Mouse (Mus musculus) lung, embryonic 14.5 days (tissue): Measurements from ENCODE around the gene Tfb2m. TPM values are rescaled to one million over a fixed set of nuclear protein-coding genes. Genes with fewer than 3 reads are reported as not detected.
A peak's percentile ranks its signal among the peaks of the same experiment; 100 is the strongest.
"Not testable (repeated sequence)": the region's sequence is repeated elsewhere in the genome, so short reads cannot be mapped to it uniquely, and the experiment has no call there.

Source experiments
- ATAC-seq: fragments of 200-750 bp; cut with Nextera tagmentation; 2 replicates; pipeline ENCODE4 v1.8.0; 2017; ENCODE audit warnings: mild to moderate bottlenecking, moderate TSS enrichment, moderate library complexity; ENCODE audit not compliant: insufficient read depth
- DNase-seq: peaks from one replicate; pipeline ENCODE4 v3.0.0-alpha.2; 2015
- H3K27ac ChIP-seq: fragments of 300-500 bp; sonication (generic); 2 replicates; pipeline ENCODE4 v1.5.1; 2014; ENCODE audit warnings: low read depth, mild to moderate bottlenecking, moderate library complexity
- H3K27me3 ChIP-seq: fragments of 300-500 bp; sonication (generic); 2 replicates; pipeline ENCODE4 v1.6.1; 2014; ENCODE audit warnings: low read length, control low read depth; ENCODE audit not compliant: insufficient read depth
- H3K36me3 ChIP-seq: fragments of 300-500 bp; sonication (generic); 2 replicates; pipeline ENCODE4 v1.6.1; 2014; ENCODE audit warnings: control low read depth; ENCODE audit not compliant: insufficient read depth
- H3K4me1 ChIP-seq: fragments of 300-500 bp; sonication (generic); 2 replicates; pipeline ENCODE4 v1.6.1; 2014; ENCODE audit warnings: antibody characterized with exemption, control low read depth; ENCODE audit not compliant: insufficient read depth
- H3K4me2 ChIP-seq: fragments of 300-500 bp; sonication (generic); 2 replicates; pipeline ENCODE4 v1.6.1; 2014; ENCODE audit warnings: mild to moderate bottlenecking
- H3K4me3 ChIP-seq: fragments of 300-500 bp; sonication (generic); 2 replicates; pipeline ENCODE4 v1.5.1; 2014; ENCODE audit warnings: low read depth, low read length
- H3K9ac ChIP-seq: fragments of 300-500 bp; sonication (generic); 2 replicates; pipeline ENCODE4 v1.6.1; 2014
- H3K9me3 ChIP-seq: fragments of 300-500 bp; sonication (generic); 2 replicates; pipeline ENCODE4 v1.6.1; 2016; ENCODE audit warnings: low read depth, low read length, control low read depth
- CTCF ChIP-seq: IDR thresholded peaks from 2 replicates; pipeline ENCODE4 v1.5.1; 2016; ENCODE audit warnings: antibody characterized with exemption, low read depth
- WGBS: fragments of 180-500 bp; shearing (Covaris S2); extraction: QIAGEN DNeasy Blood & Tissue Kit; methylation state at CpG from one replicate; pipeline ENCODE4 v1.1.7; 2014; 5-methylcytosine and 5-hydroxymethylcytosine counted together
- polyA plus RNA-seq: library from polyadenylated mRNA; unstranded; fragments of >200 nt; fragmentation: Nextera tagmentation; extraction: Ambion mirVana; gene quantifications from 2 replicates; pipeline ENCODE4 v1.2.1, GENCODE M21; 2014

Tfb2m gene
- 26.6 and 34.6 TPM in 2 replicates for polyA plus RNA-seq

GRCm38 (mm10) chr1:179545768-179546550 is at the start of gene Tfb2m, which contains the start of gene Cnst:
Tfb2m (minus strand) TSS chr1:179546267.
Cnst (plus strand) TSS chr1:179546370.
- Histone ChIP-seq H3K4me3 (peak within 1 kb of the TSS; percentile 69), H3K4me2 (peak within 1 kb of the TSS; percentile 80), H3K9ac (peak within 1 kb of the TSS; percentile 71), H3K27ac (peak within 1 kb of the TSS; percentile 89)
- not testable (repeated sequence) for H3K27me3 ChIP-seq, H3K36me3 ChIP-seq, H3K4me1 ChIP-seq, H3K9me3 ChIP-seq
- under 1% methylated on average over 69 of the region's 69 CpGs for WGBS
- DNase-seq (peak; percentile 99), ATAC-seq (peak; percentile 99)

GRCm38 (mm10) chr1:179592972-179593371 is 46.9 kb upstream of the Tfb2m start:
- WGBS = 71% methylated on average over 7 of the region's 7 CpGs
- H3K4me1 ChIP-seq = no peaks in the 10 kb centered on the region
- DNase-seq (peak; percentile 22), ATAC-seq (no peak)
- H3K36me3 ChIP-seq = 0 out of 2 replicates have a peak, but pooled peaks cover 3% of the 10 kb centered on the region
- H3K4me2 ChIP-seq = no peak overlapping the region
- no peak overlapping the region for H3K27ac ChIP-seq
- H3K4me3 ChIP-seq = no peak overlapping the region
- TF ChIP-seq CTCF = peak; percentile 38; the same call in 1 of the 2 replicates
- no peak overlapping the region for H3K9ac ChIP-seq
- no peaks in the 10 kb centered on the region for H3K9me3 ChIP-seq
- no peaks in the 10 kb centered on the region for H3K27me3 ChIP-seq

- WGBS = 79% methylated on average over 2 of the region's 2 CpGs
- H3K9me3 ChIP-seq = no peaks in the 10 kb centered on the region
- 0 out of 2 replicates have a peak, but pooled peaks cover 3% of the 10 kb centered on the region for H3K36me3 ChIP-seq
- no peaks in the 10 kb centered on the region for H3K4me1 ChIP-seq
- H3K4me2 ChIP-seq = no peak overlapping the region
- no peak for DNase-seq
- H3K27me3 ChIP-seq = no peaks in the 10 kb centered on the region
- ATAC-seq = no peak
- no peak overlapping the region for H3K9ac ChIP-seq
- no peak overlapping the region for H3K4me3 ChIP-seq
- no peak for TF ChIP-seq CTCF
- H3K27ac ChIP-seq = no peak overlapping the region
Measured at GRCm38 (mm10) chr1:179592143-179592542, 46.1 kb upstream of the Tfb2m start.

- DNase-seq (no peak), ATAC-seq (no peak)
- Histone ChIP-seq H3K9ac (no peak overlapping the region), H3K9me3 (no peaks in the 10 kb centered on the region), H3K27me3 (no peaks in the 10 kb centered on the region), H3K4me3 (no peak overlapping the region), H3K4me2 (no peak overlapping the region), H3K36me3 (0 out of 2 replicates have a peak, but pooled peaks cover 3% of the 10 kb centered on the region), H3K27ac (no peak overlapping the region), H3K4me1 (no peaks in the 10 kb centered on the region)
- WGBS = 78% methylated on average over 12 of the region's 12 CpGs
- TF ChIP-seq CTCF = no peak
Measured at GRCm38 (mm10) chr1:179591639-179592038, 45.6 kb upstream of the Tfb2m start.

GRCm38 (mm10) chr1:179588230-179588629 is 42.2 kb upstream of the Tfb2m start:
- Histone ChIP-seq H3K9ac (no peak overlapping the region), H3K9me3 (no peaks in the 10 kb centered on the region), H3K27ac (no peak overlapping the region), H3K4me2 (no peak overlapping the region), H3K27me3 (no peaks in the 10 kb centered on the region), H3K36me3 (0 out of 2 replicates have a peak, but pooled peaks cover 3% of the 10 kb centered on the region), H3K4me3 (no peak overlapping the region), H3K4me1 (no peaks in the 10 kb centered on the region)
- WGBS = 74% methylated on average over 4 of the region's 4 CpGs
- no peak for TF ChIP-seq CTCF
- no peak for DNase-seq
- no peak for ATAC-seq

GRCm38 (mm10) chr1:179586430-179587095 is 40.5 kb upstream of the Tfb2m start:
- ATAC-seq = no peak
- H3K4me2 ChIP-seq = no peak overlapping the region
- no peaks in the 10 kb centered on the region for H3K4me1 ChIP-seq
- TF ChIP-seq CTCF = no peak
- DNase-seq = no peak
- no peak overlapping the region for H3K27ac ChIP-seq
- H3K36me3 ChIP-seq = no peaks in the 10 kb centered on the region
- H3K9ac ChIP-seq = no peak overlapping the region
- no peaks in the 10 kb centered on the region for H3K27me3 ChIP-seq
- WGBS = 58% methylated on average over 3 of the region's 3 CpGs
- H3K9me3 ChIP-seq = no peaks in the 10 kb centered on the region
- no peak overlapping the region for H3K4me3 ChIP-seq

GRCm38 (mm10) chr1:179585646-179586045 is 39.6 kb upstream of the Tfb2m start:
- H3K27me3 ChIP-seq = no peaks in the 10 kb centered on the region
- no peak overlapping the region for H3K27ac ChIP-seq
- no peak for ATAC-seq
- H3K4me1 ChIP-seq = no peaks in the 10 kb centered on the region
- H3K9ac ChIP-seq = no peak overlapping the region
- DNase-seq = no peak
- H3K36me3 ChIP-seq = no peaks in the 10 kb centered on the region
- WGBS = 89% methylated on average over 9 of the region's 9 CpGs
- H3K4me2 ChIP-seq = no peak overlapping the region
- no peak for TF ChIP-seq CTCF
- H3K4me3 ChIP-seq = no peak overlapping the region
- no peaks in the 10 kb centered on the region for H3K9me3 ChIP-seq
